Mouse (Mus musculus) CH12.LX (cell line): ENCODE data around the gene Zcchc10. TPM values are rescaled to one million over a fixed set of nuclear protein-coding genes. Genes with fewer than 3 reads are reported as not detected.
"Not testable (repeated sequence)": the region's sequence is repeated elsewhere in the genome, so short reads cannot be mapped to it uniquely, and the experiment has no call there.

Experiments
- DNase-seq: peaks from one replicate; pipeline ENCODE4 v3.0.0-alpha.2; 2013; ENCODE audit errors: extremely low read depth
- H3K27ac ChIP-seq: 2 replicates; pipeline ENCODE4 v1.5.1; 2012; ENCODE audit warnings: low read depth, mild to moderate bottlenecking, control low read depth, moderate library complexity; ENCODE audit not compliant: insufficient read depth
- H3K27me3 ChIP-seq: replicated peaks from 2 replicates; pipeline ENCODE3; 2012; ENCODE audit warnings: inconsistent platforms
- H3K36me3 ChIP-seq, 2 experiments: replicated peaks in 1 of 2; 2 replicates each; pipeline versions ENCODE3 to v1.6.1; 2012; ENCODE audit warnings: inconsistent platforms in 1 of 2, low read length in 1 of 2, mild to moderate bottlenecking in 1 of 2, mixed read lengths in 1 of 2, moderate library complexity in 1 of 2; ENCODE audit not compliant: control insufficient read depth in 1 of 2, insufficient read depth in 1 of 2
- H3K4me1 ChIP-seq, 2 experiments: 2 replicates each; pipeline ENCODE4 v1.6.1; 2012; ENCODE audit warnings: inconsistent platforms in 1 of 2, moderate library complexity in 1 of 2; ENCODE audit not compliant: insufficient read depth in 2 of 2, control insufficient read depth in 1 of 2
- H3K4me2 ChIP-seq: 2 replicates; pipeline ENCODE4 v1.6.1; 2012; ENCODE audit warnings: low read depth, mild to moderate bottlenecking, control low read depth; ENCODE audit not compliant: poor library complexity, insufficient read depth, severe bottlenecking
- H3K4me3 ChIP-seq, 3 experiments: fragments of 150-350 bp in 1 of 3; sonication (generic) in 1 of 3; replicated peaks in 1 of 3; 2 replicates each; pipeline versions ENCODE3 to v1.5.1; 2011 to 2012; ENCODE audit warnings: low read depth in 2 of 3, low read length in 2 of 3, mild to moderate bottlenecking in 2 of 3, moderate library complexity in 2 of 3, control low read depth in 1 of 3, improper control_type of control experiment in 1 of 3, inconsistent platforms in 1 of 3, mixed read lengths in 1 of 3; ENCODE audit not compliant: poor library complexity in 1 of 3
- H3K79me2 ChIP-seq: replicated peaks from 2 replicates; pipeline ENCODE4 v1.6.1; 2012; ENCODE audit warnings: mild to moderate bottlenecking, moderate library complexity; ENCODE audit not compliant: control insufficient read depth, poor library complexity, insufficient read depth, severe bottlenecking; ENCODE audit errors: extremely low read depth
- H3K9ac ChIP-seq: 2 replicates; pipeline ENCODE4 v1.6.1; 2012; ENCODE audit warnings: low read depth, mild to moderate bottlenecking, control low read depth, moderate library complexity; ENCODE audit not compliant: insufficient read depth
- H3K9me3 ChIP-seq: replicated peaks from 2 replicates; pipeline ENCODE3; 2012; ENCODE audit warnings: low read length, inconsistent platforms, mixed read lengths
- CHD1 ChIP-seq: IDR thresholded peaks from 2 replicates; pipeline ENCODE4 v1.6.1; 2012; ENCODE audit warnings: low read depth, low read length, improper control_type of control experiment, inconsistent platforms
- E2F4 ChIP-seq: IDR thresholded peaks from 2 replicates; pipeline ENCODE4 v1.6.1; 2011; ENCODE audit warnings: low read depth, low read length, improper control_type of control experiment; ENCODE audit not compliant: insufficient replicate concordance
- ELF1 ChIP-seq: IDR thresholded peaks from 2 replicates; pipeline ENCODE4 v1.6.1; 2014; ENCODE audit warnings: low read depth, mild to moderate bottlenecking, inconsistent platforms, low read length, improper control_type of control experiment
- GABPA ChIP-seq: IDR thresholded peaks from 2 replicates; pipeline ENCODE4 v1.6.1; 2012; ENCODE audit warnings: low read depth, low read length, improper control_type of control experiment, inconsistent platforms; ENCODE audit not compliant: insufficient replicate concordance
- HCFC1 ChIP-seq: IDR thresholded peaks from 2 replicates; pipeline ENCODE4 v1.6.1; 2012; ENCODE audit warnings: low read depth, mild to moderate bottlenecking, inconsistent platforms, low read length, improper control_type of control experiment
- JUN ChIP-seq: IDR thresholded peaks from 2 replicates; pipeline ENCODE4 v1.6.1; 2011; ENCODE audit warnings: low read depth, mild to moderate bottlenecking, low read length, improper control_type of control experiment, moderate library complexity; ENCODE audit not compliant: insufficient read depth
- JUND ChIP-seq: conservative IDR thresholded peaks from 2 replicates; pipeline ENCODE4 v1.6.1; 2011; ENCODE audit warnings: low read depth, low read length, improper control_type of control experiment
- MAFK ChIP-seq: IDR thresholded peaks from 2 replicates; pipeline ENCODE4 v1.6.1; 2011; ENCODE audit warnings: low read length, improper control_type of control experiment; ENCODE audit not compliant: insufficient replicate concordance
- MAX ChIP-seq: IDR thresholded peaks from 2 replicates; pipeline ENCODE4 v1.6.1; 2011; ENCODE audit warnings: low read length, improper control_type of control experiment
- MXI1 ChIP-seq: IDR thresholded peaks from 2 replicates; pipeline ENCODE4 v1.6.1; 2011; ENCODE audit warnings: mild to moderate bottlenecking, low read depth, low read length, improper control_type of control experiment
- MYC ChIP-seq: IDR thresholded peaks from 2 replicates; pipeline ENCODE4 v1.6.1; 2011; ENCODE audit warnings: low read depth, mild to moderate bottlenecking, improper control_type of control experiment, low read length
- NELFE ChIP-seq: IDR thresholded peaks from 2 replicates; pipeline ENCODE4 v1.6.1; 2011; ENCODE audit warnings: low read depth, low read length, improper control_type of control experiment
- NRF1 ChIP-seq: IDR thresholded peaks from 2 replicates; pipeline ENCODE4 v1.6.1; 2014; ENCODE audit warnings: low read depth, mild to moderate bottlenecking, inconsistent platforms, low read length, improper control_type of control experiment, moderate library complexity
- PAX5 ChIP-seq: IDR thresholded peaks from 2 replicates; pipeline ENCODE4 v1.6.1; 2012; ENCODE audit warnings: low read length, inconsistent platforms, mixed read lengths
- RAD21 ChIP-seq: IDR thresholded peaks from 2 replicates; pipeline ENCODE4 v1.6.1; 2011; ENCODE audit warnings: low read depth, mild to moderate bottlenecking, low read length, improper control_type of control experiment, moderate library complexity
- RCOR1 ChIP-seq: conservative IDR thresholded peaks from 2 replicates; pipeline ENCODE4 v1.6.1; 2012; ENCODE audit warnings: low read depth, mild to moderate bottlenecking, inconsistent platforms, low read length, improper control_type of control experiment
- SMC3 ChIP-seq: IDR thresholded peaks from 2 replicates; pipeline ENCODE4 v1.6.1; 2011; ENCODE audit warnings: low read depth, low read length, improper control_type of control experiment
- TBP ChIP-seq: conservative IDR thresholded peaks from 2 replicates; pipeline ENCODE4 v1.6.1; 2011; ENCODE audit warnings: low read depth, low read length, improper control_type of control experiment
- USF1 ChIP-seq: IDR thresholded peaks from 2 replicates; pipeline ENCODE4 v1.6.1; 2014; ENCODE audit warnings: low read depth, mild to moderate bottlenecking, inconsistent platforms, low read length, improper control_type of control experiment
- ZC3H11A ChIP-seq: IDR thresholded peaks from 2 replicates; pipeline ENCODE4 v1.6.1; 2012; ENCODE audit warnings: low read depth, mild to moderate bottlenecking, inconsistent platforms, low read length, improper control_type of control experiment
- dilution Hi-C: fragments of 300-500 bp; cut with MboI; formaldehyde crosslinking; loops from 2 replicates; pipeline ENCODE4 v1.14.3; 2020; ENCODE audit warnings: low sequenced_read_pairs; ENCODE audit not compliant: extremely low pct_unique_long_range_greater_than_20kb, extremely low pct_ligation_motif_present
- in situ Hi-C: fragments of 300-500 bp; cut with MboI; formaldehyde crosslinking; loops from 3 replicates; pipeline ENCODE4 v1.14.3; 2019; ENCODE audit warnings: low sequenced_read_pairs, low pct_ligation_motif_present, low pct_unique_long_range_greater_than_20kb, mixed read lengths
- polyA plus RNA-seq: library from polyadenylated mRNA; unstranded; fragments of >175 nt; gene quantifications from 2 replicates; pipeline ENCODE4 v1.2.1, GENCODE M21; 2012; ENCODE audit warnings: low read depth; ENCODE audit not compliant: insufficient read length
- total RNA-seq, 2 experiments: library from RNA; depleted of rRNA; stranded (reverse); fragments of 300-350 nt in 1 of 2; fragments of >200 nt in 1 of 2; gene quantifications; 2 replicates each; pipeline ENCODE4 v1.2.3; 2012 to 2014

Gene Zcchc10
- total and polyA plus RNA-seq, 3 experiments, result 4.9 to 72.4 (median 24.3) TPM

GRCm38 (mm10) chr11:53316996-53317395 is 7.5 kb upstream of the Zcchc10 start:
- no peak for TF ChIP-seq CHD1
- TF ChIP-seq NRF1, result no peak
- no peak for TF ChIP-seq HCFC1
- TF ChIP-seq SMC3, result no peak
- TF ChIP-seq MYC, result no peak
- TF ChIP-seq ZC3H11A, result no peak
- TF ChIP-seq GABPA, result no peak
- TF ChIP-seq MAX, result no peak
- TF ChIP-seq, all 38 proteins: peak for 0
- H3K9me3 ChIP-seq, result no peaks in the 10 kb centered on the region
- dilution Hi-C loops (no loop called here), in situ Hi-C loops (no loop called here)
- no peak overlapping the region for H3K4me2 ChIP-seq
- H3K4me1 ChIP-seq, result peaks cover 0 to 8% of the 10 kb centered on the region in 2 experiments; a peak in 2 of 4 replicates
- no peak overlapping the region for H3K9ac ChIP-seq
- H3K79me2 ChIP-seq, result no peaks in the 10 kb centered on the region
- H3K27ac ChIP-seq, result no peak overlapping the region
- DNase-seq, result no peak
- H3K36me3 ChIP-seq, result no peaks in the 10 kb centered on the region
- H3K27me3 ChIP-seq, result no peaks in the 10 kb centered on the region
- H3K4me3 ChIP-seq, result no peak overlapping the region

- dilution Hi-C loops (no loop called here), in situ Hi-C loops (no loop called here)
- Histone ChIP-seq H3K9me3 (no peaks in the 10 kb centered on the region), H3K4me2 (no peak overlapping the region)
- TF ChIP-seq NELFE, result no peak
- no peak for TF ChIP-seq JUN
- TF ChIP-seq PAX5, result no peak
- TF ChIP-seq MAFK, result no peak
- no peak for TF ChIP-seq RAD21
- TF ChIP-seq RCOR1, result no peak
- no peak for TF ChIP-seq TBP
- TF ChIP-seq JUND, result no peak
- no peak for TF ChIP-seq ELF1
- no peak for TF ChIP-seq E2F4
- no peak for TF ChIP-seq MXI1
- no peak for TF ChIP-seq USF1
- TF ChIP-seq, all 38 proteins: peak for 0
- H3K4me1 ChIP-seq, result no peaks in the 10 kb centered on the region
- H3K79me2 ChIP-seq, result no peaks in the 10 kb centered on the region
- H3K36me3 ChIP-seq, result no peaks in the 10 kb centered on the region
- no peak overlapping the region for H3K27ac ChIP-seq
- H3K9ac ChIP-seq, result no peak overlapping the region
- no peak overlapping the region for H3K4me3 ChIP-seq
- DNase-seq, result no peak
- no peaks in the 10 kb centered on the region for H3K27me3 ChIP-seq
These were observed 6.4 kb upstream of the Zcchc10 start for GRCm38 (mm10) chr11:53318041-53318440.

GRCm38 (mm10) chr11:53318568-53318967 is 5.9 kb upstream of the Zcchc10 start:
- H3K36me3 ChIP-seq, dilution Hi-C loops, H3K9me3 ChIP-seq, H3K27me3 ChIP-seq, H3K79me2 ChIP-seq, DNase-seq, H3K9ac ChIP-seq, in situ Hi-C loops, H3K4me3 ChIP-seq, H3K4me2 ChIP-seq, H3K27ac ChIP-seq, H3K4me1 ChIP-seq: not testable (repeated sequence)

- H3K9me3 ChIP-seq, H3K27ac ChIP-seq, in situ Hi-C loops, H3K4me3 ChIP-seq, H3K4me2 ChIP-seq, H3K36me3 ChIP-seq, dilution Hi-C loops, H3K9ac ChIP-seq, H3K4me1 ChIP-seq, DNase-seq, H3K79me2 ChIP-seq, H3K27me3 ChIP-seq: not testable (repeated sequence)
These were observed 4.6 kb upstream of the Zcchc10 start for GRCm38 (mm10) chr11:53319867-53320266.
